Comparison of ENCODE assay signal across 8 mouse cellular contexts in genomic region chr7:80882830-80883505, GRCm38 (mm10). TPM values are rescaled to one million over a fixed set of nuclear protein-coding genes. Genes with fewer than 3 reads are reported as not detected.
DNase-seq lines count a peak whose midpoint lies in the region; ATAC-seq and TF ChIP-seq lines count a peak whose summit lies in the region.

No protein-coding gene starts in this region.

- H3K4me2 ChIP-seq in kidney, embryonic 14.5 days (replicated peaks; ENCODE audit: low read depth, low read length), result peak overlapping the region; percentile 34
- peak overlapping the region; percentile 36 for H3K4me2 ChIP-seq in limb, embryonic 15.5 days
- peak overlapping the region; percentile 49 for H3K4me2 ChIP-seq in midbrain, postnatal 0 days (ENCODE audit: low read depth, low read length, poor library complexity, severe bottlenecking)

- WGBS in kidney, embryonic 14.5 days, result 21% methylated on average over 14 of the region's 14 CpGs
- whole genome bisulfite sequencing in limb, embryonic 15.5 days, result 21% methylated on average over 14 of the region's 14 CpGs
- 24% methylated on average over 14 of the region's 14 CpGs for WGBS in midbrain, postnatal 0 days

- H3K36me3 ChIP-seq in kidney, embryonic 14.5 days (ENCODE audit: control insufficient read depth, insufficient read depth, low read length), result peaks cover 2% of the 10 kb centered on the region; the same call in 1 of the 2 replicates
- peaks cover 2% of the 10 kb centered on the region for H3K36me3 ChIP-seq in limb, embryonic 15.5 days
- no peaks in the 10 kb centered on the region; the same call in 1 of the 2 replicates for H3K36me3 ChIP-seq in midbrain, postnatal 0 days (ENCODE audit: insufficient read depth, low read length)

- H3K9ac ChIP-seq in kidney, embryonic 14.5 days (ENCODE audit: low read depth, low read length), result no peak overlapping the region
- no peak overlapping the region for H3K9ac ChIP-seq in limb, embryonic 15.5 days
- peak overlapping the region; percentile 19; the same call in 1 of the 2 replicates for H3K9ac ChIP-seq in midbrain, postnatal 0 days (replicated peaks; ENCODE audit: low read length, poor library complexity, severe bottlenecking)

- H3K27me3 ChIP-seq in kidney, embryonic 14.5 days (ENCODE audit: control insufficient read depth, insufficient read depth, low read length), result no peaks in the 10 kb centered on the region
- H3K27me3 ChIP-seq in limb, embryonic 15.5 days, result no peaks in the 10 kb centered on the region
- no peaks in the 10 kb centered on the region for H3K27me3 ChIP-seq in midbrain, postnatal 0 days (ENCODE audit: insufficient read depth, low read length)

- ATAC-seq in granulocyte monocyte progenitor cell, adult 5-6 weeks (replicated peaks; ENCODE audit: poor library complexity, severe bottlenecking), result peak; percentile 92
- peak; percentile 81 for ATAC-seq in kidney, embryonic 14.5 days (ENCODE audit: low FRiP score, low TSS enrichment)
- ATAC-seq in limb, embryonic 15.5 days (ENCODE audit: insufficient number of reproducible peaks, low FRiP score, low TSS enrichment, low read depth), result peak; percentile 83
- peak; percentile 87 for ATAC-seq in midbrain, postnatal 0 days (ENCODE audit: low FRiP score)

- TF ChIP-seq CTCF in midbrain, postnatal 0 days (IDR thresholded peaks at IDR 0.05), result peak; percentile 75

- DNase-seq in adrenal gland, postnatal 10 days, result peak; percentile 51
- no peak for DNase-seq in adrenal gland, adult 8-10 months
- DNase-seq in cerebellum, postnatal 25 days, result peak; percentile 65 to 76
- DNase-seq in midbrain, postnatal 0 days (ENCODE audit: low spot score), result peak; percentile 91
- peak; percentile 59 to 76 for DNase-seq in spleen, postnatal 4 days (ENCODE audit: low spot score in 2 of 2)

- peak overlapping the region; percentile 12; the same call in 1 of the 2 replicates for H3K4me3 ChIP-seq in kidney, embryonic 14.5 days (ENCODE audit: low read length)
- peak overlapping the region; percentile 4 for H3K4me3 ChIP-seq in limb, embryonic 15.5 days
- H3K4me3 ChIP-seq in midbrain, postnatal 0 days (ENCODE audit: low read depth, low read length), result peak overlapping the region; percentile 15; the same call in 1 of the 2 replicates

- H3K27ac ChIP-seq in kidney, embryonic 14.5 days (ENCODE audit: low read depth, low read length), result no peak overlapping the region
- no peak overlapping the region for H3K27ac ChIP-seq in limb, embryonic 15.5 days
- H3K27ac ChIP-seq in midbrain, postnatal 0 days (ENCODE audit: low read depth, low read length), result no peak overlapping the region

- no peaks in the 10 kb centered on the region for H3K9me3 ChIP-seq in kidney, embryonic 14.5 days (ENCODE audit: control insufficient read depth, low read length)
- no peaks in the 10 kb centered on the region for H3K9me3 ChIP-seq in limb, embryonic 15.5 days
- no peaks in the 10 kb centered on the region for H3K9me3 ChIP-seq in midbrain, postnatal 0 days (ENCODE audit: low read length)

- no peaks in the 10 kb centered on the region for H3K4me1 ChIP-seq in kidney, embryonic 14.5 days (ENCODE audit: control insufficient read depth, insufficient read depth, low read length)
- H3K4me1 ChIP-seq in limb, embryonic 15.5 days, result 0 out of 2 replicates have a peak, but pooled peaks cover 8% of the 10 kb centered on the region
- no peaks in the 10 kb centered on the region for H3K4me1 ChIP-seq in midbrain, postnatal 0 days (ENCODE audit: insufficient read depth, low read length)

RNA-seq across cellular contexts. Expression of gene Wdr73, which starts 18.1 kb away (rescaled TPM):
- 10 to 100 TPM; 24.9 to 27.1 TPM for total RNA-seq in adrenal gland, postnatal 10 days (2021)
- total RNA-seq in adrenal gland, adult 8-10 months (2022), result 10 to 100 TPM; 18.4 to 26.8 (median 24.0) TPM
- 23.6 and 33.8 TPM in 2 replicates for total RNA-seq in granulocyte monocyte progenitor cell, adult 5-6 weeks (2014; fragmentation: Nextera tagmentation)
- total RNA-seq in granulocyte monocyte progenitor cell, adult 5-6 weeks (2017), result 27.2 and 31.5 TPM in 2 replicates
- polyA plus RNA-seq in kidney, embryonic 14.5 days (2014; fragmentation: Nextera tagmentation; extraction: Ambion mirVana), result 32.7 and 38.1 TPM in 2 replicates
- polyA plus RNA-seq in limb, embryonic 15.5 days (2015; fragmentation: Nextera tagmentation; extraction: Ambion mirVana), result 26.3 and 27.4 TPM in 2 replicates
- 33.2 and 58.1 TPM in 2 replicates for total RNA-seq in midbrain, postnatal 0 days (2014; rRNA removed)
- polyA plus RNA-seq in midbrain, postnatal 0 days (2015; fragmentation: Nextera tagmentation; extraction: Ambion mirVana), result 34.7 and 35.0 TPM in 2 replicates

RNA-seq across cellular contexts. Expression of gene Nmb, which starts 21.9 kb away (rescaled TPM):
- total RNA-seq in adrenal gland, postnatal 10 days (2021), result 1 to 10 TPM; 4.0 to 4.7 TPM
- total RNA-seq in adrenal gland, adult 8-10 months (2022), result 1 to 10 TPM; 2.7 to 6.5 (median 3.4) TPM
- total RNA-seq in granulocyte monocyte progenitor cell, adult 5-6 weeks (2014; fragmentation: Nextera tagmentation), result 5.0 TPM in 1 of 2 replicates, not detected in the other
- 1.4 TPM in 1 of 2 replicates, not detected in the other for total RNA-seq in granulocyte monocyte progenitor cell, adult 5-6 weeks (2017)
- polyA plus RNA-seq in kidney, embryonic 14.5 days (2014; fragmentation: Nextera tagmentation; extraction: Ambion mirVana), result 9.4 and 14.3 TPM in 2 replicates
- 5.6 and 6.6 TPM in 2 replicates for polyA plus RNA-seq in limb, embryonic 15.5 days (2015; fragmentation: Nextera tagmentation; extraction: Ambion mirVana)
- 13.0 and 14.3 TPM in 2 replicates for total RNA-seq in midbrain, postnatal 0 days (2014; rRNA removed)
- 9.4 and 10.1 TPM in 2 replicates for polyA plus RNA-seq in midbrain, postnatal 0 days (2015; fragmentation: Nextera tagmentation; extraction: Ambion mirVana)

RNA-seq across cellular contexts. Expression of gene Zscan2, which starts 22.2 kb away (rescaled TPM):
- 1 to 10 TPM; 6.5 to 6.8 TPM for total RNA-seq in adrenal gland, postnatal 10 days (2021)
- total RNA-seq in adrenal gland, adult 8-10 months (2022), result 10 to 100 TPM in 2 of 4 experiments, 1 to 10 TPM in 2; 6.3 to 10.4 (median 9.7) TPM
- 5.5 and 6.4 TPM in 2 replicates for total RNA-seq in granulocyte monocyte progenitor cell, adult 5-6 weeks (2014; fragmentation: Nextera tagmentation)
- total RNA-seq in granulocyte monocyte progenitor cell, adult 5-6 weeks (2017), result 5.6 and 6.9 TPM in 2 replicates
- 2.8 and 4.0 TPM in 2 replicates for polyA plus RNA-seq in kidney, embryonic 14.5 days (2014; fragmentation: Nextera tagmentation; extraction: Ambion mirVana)
- 2.3 and 2.6 TPM in 2 replicates for polyA plus RNA-seq in limb, embryonic 15.5 days (2015; fragmentation: Nextera tagmentation; extraction: Ambion mirVana)
- 18.2 and 22.4 TPM in 2 replicates for total RNA-seq in midbrain, postnatal 0 days (2014; rRNA removed)
- polyA plus RNA-seq in midbrain, postnatal 0 days (2015; fragmentation: Nextera tagmentation; extraction: Ambion mirVana), result 2.7 TPM in 2 replicates

RNA-seq across cellular contexts. Expression of gene Iqgap1, which starts 57.2 kb away (rescaled TPM):
- 10 to 100 TPM; 76.2 to 86.8 TPM for total RNA-seq in adrenal gland, postnatal 10 days (2021)
- total RNA-seq in adrenal gland, adult 8-10 months (2022), result 100 to 1,000 TPM in 2 of 4 experiments, 10 to 100 TPM in 2; 82.6 to 138 (median 109) TPM
- 89.6 and 92.9 TPM in 2 replicates for total RNA-seq in granulocyte monocyte progenitor cell, adult 5-6 weeks (2014; fragmentation: Nextera tagmentation)
- 85.5 and 95.4 TPM in 2 replicates for total RNA-seq in granulocyte monocyte progenitor cell, adult 5-6 weeks (2017)
- 61.0 and 110 TPM in 2 replicates for polyA plus RNA-seq in kidney, embryonic 14.5 days (2014; fragmentation: Nextera tagmentation; extraction: Ambion mirVana)
- polyA plus RNA-seq in limb, embryonic 15.5 days (2015; fragmentation: Nextera tagmentation; extraction: Ambion mirVana), result 98.9 and 103 TPM in 2 replicates
- 20.6 and 31.0 TPM in 2 replicates for total RNA-seq in midbrain, postnatal 0 days (2014; rRNA removed)
- 11.3 and 12.3 TPM in 2 replicates for polyA plus RNA-seq in midbrain, postnatal 0 days (2015; fragmentation: Nextera tagmentation; extraction: Ambion mirVana)
